Mouse (Mus musculus) CH12.LX (cell line): Measurements from ENCODE around the gene Panx3.

Source experiments
- CTCF ChIP-seq, 2 experiments: IDR thresholded peaks in 1 of 2; conservative IDR thresholded peaks in 1 of 2; 2 replicates each; pipeline ENCODE4 v1.5.1; 2011 to 2012; ENCODE audit warnings: low read depth in 2 of 2, low read length in 2 of 2, improper control_type of control experiment in 1 of 2, inconsistent platforms in 1 of 2, mild to moderate bottlenecking in 1 of 2, moderate library complexity in 1 of 2
- EP300 ChIP-seq: IDR thresholded peaks from 2 replicates; pipeline ENCODE4 v1.6.1; 2011; ENCODE audit warnings: low read length, improper control_type of control experiment
- IRF4 ChIP-seq: IDR thresholded peaks from 2 replicates; pipeline ENCODE4 v1.6.1; 2014; ENCODE audit warnings: low read depth, mild to moderate bottlenecking, inconsistent platforms, low read length, improper control_type of control experiment
- JUN ChIP-seq: IDR thresholded peaks from 2 replicates; pipeline ENCODE4 v1.6.1; 2011; ENCODE audit warnings: low read depth, mild to moderate bottlenecking, low read length, improper control_type of control experiment, moderate library complexity; ENCODE audit not compliant: insufficient read depth
- JUND ChIP-seq: conservative IDR thresholded peaks from 2 replicates; pipeline ENCODE4 v1.6.1; 2011; ENCODE audit warnings: low read depth, low read length, improper control_type of control experiment
- KAT2A ChIP-seq: IDR thresholded peaks from 2 replicates; pipeline ENCODE4 v1.6.1; 2012; ENCODE audit warnings: low read length, improper control_type of control experiment, inconsistent platforms; ENCODE audit not compliant: insufficient replicate concordance
- MAX ChIP-seq: IDR thresholded peaks from 2 replicates; pipeline ENCODE4 v1.6.1; 2011; ENCODE audit warnings: low read length, improper control_type of control experiment
- MXI1 ChIP-seq: IDR thresholded peaks from 2 replicates; pipeline ENCODE4 v1.6.1; 2011; ENCODE audit warnings: mild to moderate bottlenecking, low read depth, low read length, improper control_type of control experiment
- POLR2A ChIP-seq: IDR thresholded peaks from 2 replicates; pipeline ENCODE4 v1.6.1; 2011; ENCODE audit warnings: low read depth, mild to moderate bottlenecking, improper control_type of control experiment, low read length
- ZC3H11A ChIP-seq: IDR thresholded peaks from 2 replicates; pipeline ENCODE4 v1.6.1; 2012; ENCODE audit warnings: low read depth, mild to moderate bottlenecking, inconsistent platforms, low read length, improper control_type of control experiment

- no peak for TF ChIP-seq CTCF (conservative IDR thresholded peaks at IDR 0.05 in 1 of 2, IDR thresholded peaks at IDR 0.05 in 1 of 2; ENCODE audit: low read depth in 2 of 2, low read length in 2 of 2)
- TF ChIP-seq MXI1: no peak
- TF ChIP-seq IRF4: no peak
- TF ChIP-seq KAT2A: no peak
- no peak for TF ChIP-seq JUND
- no peak for TF ChIP-seq MAX
- no peak for TF ChIP-seq POLR2A
- no peak for TF ChIP-seq EP300
- no peak for TF ChIP-seq ZC3H11A
- no peak for TF ChIP-seq JUN
Observed at GRCm38 (mm10) chr9:37629941-37630340, 39.1 kb downstream of the Panx3 start.
